In the genomic region with DNA sequence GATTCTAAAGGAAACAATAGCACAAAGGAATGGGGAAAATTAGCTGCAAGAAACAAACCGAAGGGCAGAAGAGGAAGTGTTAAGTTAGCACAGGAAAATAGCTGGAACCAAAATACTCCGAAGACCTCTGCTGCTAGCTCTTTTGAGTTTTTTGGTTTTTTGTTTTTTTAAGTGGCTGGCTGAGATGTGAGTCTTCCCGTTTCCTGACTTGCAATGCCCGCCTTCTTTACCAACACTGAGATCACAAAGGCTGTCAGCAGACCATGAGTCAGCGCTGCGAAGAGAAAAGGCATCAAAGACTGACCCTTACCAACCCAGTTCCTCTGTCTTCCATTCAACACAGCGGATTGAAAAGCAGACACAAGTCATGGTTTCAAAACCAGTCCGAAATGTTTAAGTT, we compare ENCODE assay signal across 9 mouse cellular contexts. TPM values are rescaled to one million over a fixed set of nuclear protein-coding genes. Genes with fewer than 3 reads are reported as not detected.
DNase-seq lines count a peak whose midpoint lies in the region; ATAC-seq and TF ChIP-seq lines count a peak whose summit lies in the region.
"Had no signal": no experiment of that assay in that cellular context is flagged by ENCODE, and none has a peak within 500 bp of the region (broad histone marks: within the 10 kb centered on the region; RNA-seq: fewer than 3 reads in every experiment).

No protein-coding gene starts in this region.

- H3K27ac ChIP-seq in heart, adult 2 months: peak overlapping the region; percentile 44
- peak overlapping the region; percentile 46; the same call in 1 of the 2 replicates for H3K27ac ChIP-seq in CH12.LX (ENCODE audit: insufficient read depth, low read depth)
- no peak overlapping the region for H3K27ac ChIP-seq in embryonic facial prominence, embryonic 10.5 days (replicated peaks)
- 0 out of 2 replicates have a peak overlapping the region, but pooled peaks have one; percentile 10 for H3K27ac ChIP-seq in lung, embryonic 15.5 days
- H3K27ac ChIP-seq: limb, embryonic 12.5 days had no signal

- H3K4me1 ChIP-seq in heart, adult 2 months (ENCODE audit: control insufficient read depth, insufficient read depth, low read length): peaks cover 13% of the 10 kb centered on the region
- H3K4me1 ChIP-seq in CH12.LX (ENCODE audit: control insufficient read depth in 1 of 2, insufficient read depth in 2 of 2): peaks cover 17 to 56% of the 10 kb centered on the region in 2 experiments
- no peaks in the 10 kb centered on the region; the same call in 1 of the 2 replicates for H3K4me1 ChIP-seq in embryonic facial prominence, embryonic 10.5 days
- no peaks in the 10 kb centered on the region for H3K4me1 ChIP-seq in lung, embryonic 15.5 days
- H3K4me1 ChIP-seq: limb, embryonic 12.5 days had no signal

- no peaks in the 10 kb centered on the region for H3K9me3 ChIP-seq in CH12.LX (replicated peaks; ENCODE audit: low read length)
- no peaks in the 10 kb centered on the region for H3K9me3 ChIP-seq in embryonic facial prominence, embryonic 10.5 days
- no peaks in the 10 kb centered on the region for H3K9me3 ChIP-seq in lung, embryonic 15.5 days
- H3K9me3 ChIP-seq: limb, embryonic 12.5 days had no signal

- no peak for TF ChIP-seq CTCF in heart, adult 2 months (IDR thresholded peaks at IDR 0.05)
- TF ChIP-seq CTCF in CH12.LX (conservative IDR thresholded peaks at IDR 0.05 in 1 of 2, IDR thresholded peaks at IDR 0.05 in 1 of 2; ENCODE audit: low read depth in 2 of 2, low read length in 2 of 2): no peak

- H3K4me2 ChIP-seq in CH12.LX (ENCODE audit: insufficient read depth, low read depth, poor library complexity, severe bottlenecking): peak overlapping the region; percentile 80
- H3K4me2 ChIP-seq in lung, embryonic 15.5 days: no peak overlapping the region
- H3K4me2 ChIP-seq: limb, embryonic 12.5 days had no signal

- TF ChIP-seq POLR2A in heart, adult 2 months (IDR thresholded peaks at IDR 0.05; ENCODE audit: insufficient read depth, low read depth, low read length): no peak
- TF ChIP-seq POLR2A in CH12.LX (IDR thresholded peaks at IDR 0.05; ENCODE audit: low read depth, low read length): 0 out of 2 replicates have a peak, but pooled peaks have one; percentile 25

- peak in 1 of 2 experiments; percentile 59 for DNase-seq in heart, adult 2 months
- no peak for DNase-seq in heart, postnatal 4 days
- DNase-seq in CH12.LX (ENCODE audit: extremely low read depth): peak; percentile 61
- peak; percentile 26 for DNase-seq in embryonic facial prominence, embryonic 10.5 days (ENCODE audit: low spot score)
- DNase-seq in spleen, postnatal 4 days (ENCODE audit: low spot score in 2 of 2): no peak
- DNase-seq in layer of hippocampus, postnatal 25 days (ENCODE audit: extremely low spot score in 1 of 2, low spot score in 1 of 2): no peak
- DNase-seq in right cerebral cortex, postnatal 14 days: no peak

- TF ChIP-seq EP300 in heart, adult 2 months (IDR thresholded peaks at IDR 0.05; ENCODE audit: insufficient read depth, low read depth, low read length): no peak
- peak; percentile 60; the same call in 1 of the 2 replicates for TF ChIP-seq EP300 in CH12.LX (IDR thresholded peaks at IDR 0.05; ENCODE audit: low read length)

- intact Hi-C loops in heart, adult 2 months (cut with DNase I): no loop called here

- ATAC-seq in lung, embryonic 15.5 days (ENCODE audit: borderline replicate concordance, extremely low read depth, low FRiP score, low TSS enrichment): no peak

- H3K9ac ChIP-seq in heart, adult 2 months (ENCODE audit: low read depth, low read length): no peak overlapping the region
- peak overlapping the region; percentile 63 for H3K9ac ChIP-seq in CH12.LX (ENCODE audit: insufficient read depth, low read depth)
- no peak overlapping the region for H3K9ac ChIP-seq in lung, embryonic 15.5 days
- H3K9ac ChIP-seq: limb, embryonic 12.5 days had no signal

- H3K79me2 ChIP-seq in heart, adult 2 months (replicated peaks; ENCODE audit: control insufficient read depth, insufficient read depth, low read length): no peaks in the 10 kb centered on the region
- no peaks in the 10 kb centered on the region for H3K79me2 ChIP-seq in CH12.LX (replicated peaks; ENCODE audit: control insufficient read depth, extremely low read depth, insufficient read depth, poor library complexity, severe bottlenecking)

- in situ Hi-C loops in CH12.LX (cut with MboI; ENCODE audit: low pct_ligation_motif_present, low pct_unique_long_range_greater_than_20kb, low sequenced_read_pairs): no loop called here

- H3K36me3 ChIP-seq in heart, adult 2 months (ENCODE audit: control insufficient read depth, insufficient read depth, low read length): peaks cover 10% of the 10 kb centered on the region
- no peaks in the 10 kb centered on the region for H3K36me3 ChIP-seq in CH12.LX (replicated peaks in 1 of 2; ENCODE audit: control insufficient read depth in 1 of 2, insufficient read depth in 1 of 2, low read length in 1 of 2)
- H3K36me3 ChIP-seq in embryonic facial prominence, embryonic 10.5 days (replicated peaks): no peaks in the 10 kb centered on the region
- H3K36me3 ChIP-seq in lung, embryonic 15.5 days: no peaks in the 10 kb centered on the region
- H3K36me3 ChIP-seq: limb, embryonic 12.5 days had no signal

- no peak overlapping the region for H3K4me3 ChIP-seq in heart, adult 2 months
- no peak overlapping the region for H3K4me3 ChIP-seq in CH12.LX (replicated peaks in 1 of 3; ENCODE audit: low read depth in 2 of 3, low read length in 2 of 3, poor library complexity in 1 of 3)
- no peak overlapping the region for H3K4me3 ChIP-seq in embryonic facial prominence, embryonic 10.5 days
- no peak overlapping the region for H3K4me3 ChIP-seq in lung, embryonic 15.5 days
- H3K4me3 ChIP-seq: limb, embryonic 12.5 days had no signal

- 22% methylated on average over 8 of the region's 8 CpGs for WGBS in heart, adult 2 months
- WGBS in embryonic facial prominence, embryonic 10.5 days: 49% methylated on average over 8 of the region's 8 CpGs
- WGBS in lung, embryonic 15.5 days: 36% methylated on average over 8 of the region's 8 CpGs

- dilution Hi-C loops in CH12.LX (cut with MboI; ENCODE audit: extremely low pct_ligation_motif_present, extremely low pct_unique_long_range_greater_than_20kb, low sequenced_read_pairs): no loop called here

- no peaks in the 10 kb centered on the region for H3K27me3 ChIP-seq in heart, adult 2 months (ENCODE audit: control insufficient read depth, insufficient read depth, low read length)
- H3K27me3 ChIP-seq in CH12.LX (replicated peaks): no peaks in the 10 kb centered on the region
- no peaks in the 10 kb centered on the region for H3K27me3 ChIP-seq in embryonic facial prominence, embryonic 10.5 days (replicated peaks; ENCODE audit: low read depth, poor library complexity, severe bottlenecking)
- no peaks in the 10 kb centered on the region for H3K27me3 ChIP-seq in lung, embryonic 15.5 days
- H3K27me3 ChIP-seq: limb, embryonic 12.5 days had no signal

- no peak for TF ChIP-seq RAD21 in CH12.LX (IDR thresholded peaks at IDR 0.05; ENCODE audit: low read depth, low read length)

TF ChIP-seq in CH12.LX, 34 proteins besides CTCF, POLR2A, EP300 and RAD21 (continues in another document):
- 0 out of 2 replicates have a peak, but pooled peaks have one; percentile 22 for TF ChIP-seq TBP (conservative IDR thresholded peaks at IDR 0.05; ENCODE audit: low read depth, low read length)
- TF ChIP-seq ZMIZ1 (IDR thresholded peaks at IDR 0.05; ENCODE audit: low read depth, low read length): no peak
- TF ChIP-seq KAT2A (IDR thresholded peaks at IDR 0.05; ENCODE audit: insufficient replicate concordance, low read length): no peak
- peak; percentile 50; the same call in 1 of the 2 replicates for TF ChIP-seq ZNF384 (IDR thresholded peaks at IDR 0.05; ENCODE audit: low read depth, low read length)
- TF ChIP-seq SMC3 (IDR thresholded peaks at IDR 0.05; ENCODE audit: low read depth, low read length): no peak
- no peak for TF ChIP-seq PAX5 (IDR thresholded peaks at IDR 0.05; ENCODE audit: low read length)
- no peak for TF ChIP-seq RCOR1 (conservative IDR thresholded peaks at IDR 0.05; ENCODE audit: low read depth, low read length)
- peak; percentile 33; the same call in 1 of the 2 replicates for TF ChIP-seq MEF2A (IDR thresholded peaks at IDR 0.05; ENCODE audit: borderline replicate concordance, low read depth, low read length)
- TF ChIP-seq ZKSCAN1 (IDR thresholded peaks at IDR 0.05; ENCODE audit: borderline replicate concordance, low read depth, low read length): peak; percentile 22; the same call in 1 of the 2 replicates
- TF ChIP-seq MXI1 (IDR thresholded peaks at IDR 0.05; ENCODE audit: low read depth, low read length): no peak
- no peak for TF ChIP-seq CHD1 (IDR thresholded peaks at IDR 0.05; ENCODE audit: low read depth, low read length)
- no peak for TF ChIP-seq USF1 (IDR thresholded peaks at IDR 0.05; ENCODE audit: low read depth, low read length)
- TF ChIP-seq USF2 (conservative IDR thresholded peaks at IDR 0.05; ENCODE audit: low read depth, low read length): no peak
- TF ChIP-seq MAX (IDR thresholded peaks at IDR 0.05; ENCODE audit: low read length): no peak
- TF ChIP-seq ZC3H11A (IDR thresholded peaks at IDR 0.05; ENCODE audit: low read depth, low read length): no peak
- TF ChIP-seq MYC (IDR thresholded peaks at IDR 0.05; ENCODE audit: low read depth, low read length): no peak
- peak; percentile 68; the same call in 1 of the 2 replicates for TF ChIP-seq MAFK (IDR thresholded peaks at IDR 0.05; ENCODE audit: insufficient replicate concordance, low read length)
- TF ChIP-seq JUND (conservative IDR thresholded peaks at IDR 0.05; ENCODE audit: low read depth, low read length): 0 out of 2 replicates have a peak, but pooled peaks have one; percentile 38
- no peak for TF ChIP-seq IRF4 (IDR thresholded peaks at IDR 0.05; ENCODE audit: low read depth, low read length)
- TF ChIP-seq SIN3A (IDR thresholded peaks at IDR 0.05; ENCODE audit: low read length): no peak
- TF ChIP-seq E2F4 (IDR thresholded peaks at IDR 0.05; ENCODE audit: insufficient replicate concordance, low read depth, low read length): no peak
- no peak for TF ChIP-seq CHD2 (IDR thresholded peaks at IDR 0.05; ENCODE audit: low read length)
- TF ChIP-seq HCFC1 (IDR thresholded peaks at IDR 0.05; ENCODE audit: low read depth, low read length): no peak
- TF ChIP-seq BHLHE40 (IDR thresholded peaks at IDR 0.05; ENCODE audit: low read depth, low read length): peak; percentile 78

RNA-seq across cellular contexts. Expression of gene S1pr1, which starts 25.5 kb away (rescaled TPM):
- 10 to 100 TPM; 53.8 to 72.1 TPM for total RNA-seq in heart, adult 2 months (2021)
- 67.0 and 90.6 TPM in 2 replicates for polyA plus RNA-seq in heart, adult 2 months (2012; rRNA removed)
- total RNA-seq in heart, postnatal 4 days (2021): 100 to 1,000 TPM; 103 to 111 TPM
- total RNA-seq in CH12.LX (2012; rRNA removed): 1.4 and 1.8 TPM in 2 replicates
- total RNA-seq in CH12.LX (2014; rRNA removed): 4.1 and 4.6 TPM in 2 replicates
- 6.1 and 7.1 TPM in 2 replicates for polyA plus RNA-seq in CH12.LX (2012; ENCODE audit: insufficient read length, low read depth)
- 10.8 and 11.2 TPM in 2 replicates for polyA plus RNA-seq in embryonic facial prominence, embryonic 10.5 days (2016; fragmentation: Nextera tagmentation; extraction: Ambion mirVana)
- polyA plus RNA-seq in lung, embryonic 15.5 days (2015; fragmentation: Nextera tagmentation; extraction: Ambion mirVana): 32.0 and 34.2 TPM in 2 replicates
- 10 to 100 TPM; 94.9 to 95.2 TPM for total RNA-seq in layer of hippocampus, postnatal 25 days (2021)

Comparison
In these comparisons a context has a peak if more than half of its experiments do, and no peak if none do; other contexts are left out.
1. DNase-seq: peak in CH12.LX (single experiment) and embryonic facial prominence, embryonic 10.5 days (single experiment); none in heart, postnatal 4 days (single experiment), spleen, postnatal 4 days (0 of 2), layer of hippocampus, postnatal 25 days (0 of 2) and right cerebral cortex, postnatal 14 days (single experiment).
2. RNA of gene S1pr1, which starts 25.5 kb away (total RNA-seq): 103 to 111 TPM in heart, postnatal 4 days, 94.9 to 95.2 TPM in layer of hippocampus, postnatal 25 days and 53.8 to 72.1 TPM in heart, adult 2 months; 1.4 to 4.6 TPM in CH12.LX; every median in the first group is over 4 times any median in the second.